Mouse (Mus musculus) neural tube, postnatal 0 days (tissue): Measurements from ENCODE around the gene Cfap74. TPM values are rescaled to one million over a fixed set of nuclear protein-coding genes. Genes with fewer than 3 reads are reported as not detected.

Experiments
- polyA plus RNA-seq: library from polyadenylated mRNA; unstranded; fragments of >200 nt; fragmentation: Nextera tagmentation; extraction: Ambion mirVana; gene quantifications from 2 replicates; pipeline ENCODE4 v1.2.1, GENCODE M21; 2015

The Cfap74 gene
- polyA plus RNA-seq, result 5.1 and 5.9 TPM in 2 replicates

DNA sequence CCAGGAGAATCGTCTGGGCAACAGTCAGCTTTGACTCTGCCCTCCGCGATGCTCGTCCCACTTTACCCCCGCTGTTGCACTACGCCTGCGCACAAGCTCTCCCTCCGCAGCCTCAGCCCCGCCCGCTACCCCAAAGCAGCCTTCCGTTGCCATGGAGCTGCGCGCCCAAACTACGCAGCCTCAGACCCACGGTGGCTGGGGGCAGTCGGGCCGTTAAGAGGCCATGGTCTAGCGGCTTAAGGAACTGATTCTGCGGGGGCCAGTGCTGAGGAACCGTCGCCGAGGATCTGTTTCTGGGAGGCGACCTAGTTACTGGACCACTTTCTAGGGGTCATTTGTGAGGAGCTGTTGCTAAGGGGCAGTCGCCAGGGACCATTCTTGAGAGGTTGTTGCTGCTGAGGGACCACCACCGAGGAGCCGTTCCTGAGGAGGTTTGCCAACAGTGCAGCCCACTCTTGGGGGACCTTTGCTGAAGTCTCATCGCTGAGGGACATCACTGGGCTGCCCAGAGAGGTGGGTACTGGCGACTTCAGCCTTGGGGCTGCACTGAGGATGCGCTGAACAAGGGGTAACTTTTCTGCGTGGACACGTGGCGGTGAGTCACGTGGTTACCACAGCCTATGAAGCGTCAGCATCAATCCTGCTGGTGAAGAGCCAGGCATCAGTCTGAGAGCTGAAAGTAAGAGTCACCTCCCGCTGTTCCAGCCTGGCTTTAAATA, at the start of gene Cfap74:
Cfap74 (plus strand) TSS at position 133 of the 719 bp plus-strand sequence.

DNA sequence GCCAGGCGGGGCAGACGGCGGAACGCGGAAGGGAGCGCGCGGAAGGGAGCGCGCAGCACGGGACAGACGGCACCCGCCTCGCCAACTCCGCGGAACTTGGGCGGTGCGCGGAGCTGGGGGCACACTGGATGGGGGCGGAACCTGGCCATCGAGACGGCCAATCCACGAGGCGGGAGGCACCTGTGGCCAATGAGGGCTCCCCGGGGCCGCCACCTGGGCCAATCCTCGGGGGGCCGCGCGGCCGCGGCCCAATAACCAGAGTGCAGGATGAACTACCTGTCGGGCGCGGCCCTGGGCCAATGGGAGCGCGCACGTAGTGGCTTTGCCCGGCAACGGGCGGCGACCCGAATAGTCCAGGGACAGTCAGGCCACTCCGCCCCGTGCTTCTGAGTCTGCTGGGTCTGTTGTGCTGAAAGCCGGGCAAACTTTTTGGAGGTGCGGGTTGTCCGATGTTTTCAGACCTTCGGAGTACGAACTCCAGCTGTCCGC, 47.6 kb upstream of the Cfap74 start, which contains the start of gene Prkcz:
Prkcz (minus strand) TSS at position 59 of the 489 bp plus-strand sequence.

DNA sequence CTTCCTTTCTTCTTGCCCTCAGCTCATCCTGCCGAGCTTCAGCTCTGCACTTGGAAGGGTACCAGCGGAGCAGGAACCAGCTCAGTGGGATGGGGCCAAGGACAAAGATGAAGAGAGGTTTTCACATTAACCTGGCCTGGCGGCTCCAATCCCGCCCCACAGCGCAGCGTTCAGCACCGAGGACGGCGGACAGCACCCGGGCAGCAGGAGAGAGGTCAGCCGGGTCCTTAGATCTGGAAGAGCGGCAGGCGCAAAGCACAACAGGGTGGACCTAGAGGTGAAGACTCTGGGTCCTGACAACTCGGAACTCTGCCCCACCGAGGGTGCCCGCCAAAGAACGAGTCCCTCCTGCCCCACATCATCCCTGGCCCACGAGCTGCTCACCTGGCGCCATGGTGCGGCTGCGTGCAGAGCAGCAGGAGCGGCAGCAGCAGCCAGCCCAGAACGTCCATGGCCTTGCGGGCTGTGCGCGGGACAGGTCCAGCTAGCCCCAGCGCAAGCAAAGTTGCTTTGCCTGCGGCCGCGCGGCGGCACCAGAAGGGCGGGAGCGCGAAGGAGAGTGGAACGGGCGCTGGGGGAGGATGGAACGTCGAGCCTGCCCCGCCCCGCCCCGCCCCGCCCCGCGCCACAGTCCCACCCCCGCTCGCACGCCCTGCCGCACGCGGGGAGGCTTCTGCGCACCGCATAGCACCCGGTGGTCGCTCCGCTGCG, 11.3 kb upstream of the Cfap74 start, which contains the start of gene Gabrd:
Gabrd (minus strand) TSS at position 602 of the 711 bp plus-strand sequence.

DNA sequence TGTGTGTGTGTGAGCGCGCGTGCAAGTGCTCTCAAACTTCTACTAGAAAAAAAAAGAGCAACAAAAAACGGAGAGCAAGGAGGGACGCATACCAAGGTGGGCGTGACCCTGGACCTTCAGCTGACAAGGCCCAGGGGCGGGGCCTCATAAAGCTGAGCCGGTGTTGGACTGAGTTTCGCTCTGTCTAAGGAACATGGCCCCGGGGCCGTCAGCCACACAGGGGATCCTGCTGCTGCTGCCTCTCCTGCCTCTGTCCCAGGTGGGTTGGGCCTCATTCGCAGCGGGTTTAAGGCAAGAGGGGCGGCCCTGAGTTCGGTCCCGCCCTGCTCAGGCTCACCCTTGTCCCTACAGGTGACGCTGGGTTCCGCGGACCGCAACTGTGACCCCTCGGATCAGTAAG, 60.0 kb downstream of the Cfap74 start, which contains the start of gene Tmem52:
Tmem52 (plus strand) TSS at position 163 of the 400 bp plus-strand sequence.

DNA sequence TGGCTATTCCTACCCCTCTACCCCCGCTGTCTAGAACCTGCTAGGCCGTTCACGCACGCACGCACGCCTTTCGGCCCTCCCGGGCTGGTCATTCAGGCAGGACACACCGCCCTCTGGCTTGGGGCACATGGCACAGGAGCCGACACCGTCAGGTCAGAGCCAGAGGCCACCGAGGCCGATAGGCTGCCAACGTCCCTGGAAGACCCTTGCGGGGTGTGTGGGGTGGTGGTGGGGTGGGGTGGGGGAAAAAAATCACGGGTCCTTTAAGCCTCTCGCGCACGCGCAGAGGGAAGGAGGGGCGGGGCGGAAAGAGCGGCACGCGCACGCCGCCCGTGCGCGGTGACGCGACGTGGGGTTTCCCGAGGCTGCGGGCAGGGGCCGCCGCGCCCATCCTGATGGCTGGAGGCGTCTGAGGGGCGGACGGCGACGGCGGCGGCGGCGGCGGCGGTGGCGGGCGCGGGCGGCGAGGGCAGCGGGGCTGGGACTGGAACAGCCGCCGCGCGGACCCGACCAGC, 82.1 kb downstream of the Cfap74 start, which contains the start of gene Gnb1:
Gnb1 (plus strand) TSS at position 372 of the 515 bp plus-strand sequence.

Other genes starting within 250 kb of the Cfap74 start
- 11.4 and 12.1 TPM in 2 replicates for gene Ski, start 186.6 kb upstream of the Cfap74 start, polyA plus RNA-seq
- 63.2 and 64.3 TPM in 2 replicates for gene Faap20, start 159.4 kb upstream of the Cfap74 start, polyA plus RNA-seq
- gene Prkcz, start 47.8 kb upstream of the Cfap74 start, polyA plus RNA-seq, result 88.3 and 99.5 TPM in 2 replicates
- 0.23 and 0.33 TPM in 2 replicates for gene Gabrd, start 11.1 kb upstream of the Cfap74 start, polyA plus RNA-seq
- 0.45 and 1.1 TPM in 2 replicates for gene Tmem52, start 59.9 kb downstream of the Cfap74 start, polyA plus RNA-seq
- 1,042 and 1,084 TPM in 2 replicates for gene Gnb1, start 82.2 kb downstream of the Cfap74 start, polyA plus RNA-seq
- gene Nadk, start 153.2 kb downstream of the Cfap74 start, polyA plus RNA-seq, result 56.6 and 58.5 TPM in 2 replicates
- 11.4 and 12.9 TPM in 2 replicates for gene Slc35e2, start 192.2 kb downstream of the Cfap74 start, polyA plus RNA-seq
- gene Cdk11b, start 215.7 kb downstream of the Cfap74 start, polyA plus RNA-seq, result 58.3 and 62.0 TPM in 2 replicates
- gene Gm10563, start 236.2 kb downstream of the Cfap74 start, polyA plus RNA-seq, result not detected in 2 replicates
- gene Mmp23, start 244.2 kb downstream of the Cfap74 start, polyA plus RNA-seq, result 14.1 and 17.6 TPM in 2 replicates